9 mouse cellular contexts compared by ENCODE assay signal in the genomic region with DNA sequence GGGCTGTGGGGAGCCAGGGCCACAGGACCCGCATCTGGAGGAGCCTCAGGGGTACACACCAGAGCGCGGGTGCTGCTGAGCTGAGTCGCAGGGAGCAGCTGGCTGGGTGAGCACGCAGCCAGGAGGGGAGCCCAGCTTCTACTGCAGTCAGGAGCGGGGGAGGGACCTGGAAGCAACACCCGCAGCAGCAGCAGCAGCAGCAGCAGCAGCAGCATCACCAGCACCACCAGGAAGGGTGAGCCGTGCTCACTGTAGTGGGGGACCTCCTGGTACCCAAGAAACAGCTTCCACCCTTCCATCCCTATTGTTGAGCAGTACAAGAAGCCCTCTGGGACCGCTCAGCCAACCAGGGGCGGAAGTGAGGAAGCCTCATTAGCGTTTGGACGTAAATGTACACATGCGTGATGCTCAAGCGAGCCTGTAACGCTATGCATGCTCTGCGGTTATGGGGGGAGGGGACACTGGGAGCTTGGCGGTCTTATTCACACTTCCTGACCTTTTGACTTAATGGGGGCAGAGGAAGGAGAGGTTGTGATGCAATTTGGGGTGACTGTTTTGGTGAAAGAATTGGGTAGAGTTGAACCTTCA. TPM values are rescaled to one million over a fixed set of nuclear protein-coding genes. Genes with fewer than 3 reads are reported as not detected.
DNase-seq lines count a peak whose midpoint lies in the region; ATAC-seq and TF ChIP-seq lines count a peak whose summit lies in the region.
"Had no signal": no experiment of that assay in that cellular context is flagged by ENCODE, and none has a peak within 500 bp of the region (broad histone marks: within the 10 kb centered on the region; RNA-seq: fewer than 3 reads in every experiment).

No protein-coding gene starts in this region.

- no peaks in the 10 kb centered on the region for H3K9me3 ChIP-seq in intestine, embryonic 16.5 days (ENCODE audit: control insufficient read depth, low read length)
- H3K9me3 ChIP-seq in limb, embryonic 14.5 days (ENCODE audit: control insufficient read depth, low read length), result no peaks in the 10 kb centered on the region
- H3K9me3 ChIP-seq in midbrain, embryonic 14.5 days (ENCODE audit: control insufficient read depth, low read length), result no peaks in the 10 kb centered on the region
- H3K9me3 ChIP-seq: G1E had no signal

- H3K36me3 ChIP-seq in kidney, adult 2 months (ENCODE audit: control insufficient read depth, insufficient read depth, low read length), result no peaks in the 10 kb centered on the region
- no peaks in the 10 kb centered on the region for H3K36me3 ChIP-seq in intestine, embryonic 16.5 days (ENCODE audit: control insufficient read depth, insufficient read depth, low read length)
- no peaks in the 10 kb centered on the region for H3K36me3 ChIP-seq in limb, embryonic 14.5 days (ENCODE audit: control insufficient read depth, insufficient read depth, low read length)
- H3K36me3 ChIP-seq in midbrain, embryonic 14.5 days (ENCODE audit: control insufficient read depth, insufficient read depth, low read length), result no peaks in the 10 kb centered on the region
- H3K36me3 ChIP-seq in small intestine, adult 2 months (ENCODE audit: control insufficient read depth, insufficient read depth, low read length), result no peaks in the 10 kb centered on the region

- H3K27me3 ChIP-seq in kidney, adult 2 months (replicated peaks; ENCODE audit: control insufficient read depth, insufficient read depth, low read length), result no peaks in the 10 kb centered on the region
- no peaks in the 10 kb centered on the region for H3K27me3 ChIP-seq in intestine, embryonic 16.5 days (replicated peaks; ENCODE audit: control insufficient read depth, insufficient read depth, low read length)
- H3K27me3 ChIP-seq in limb, embryonic 14.5 days (ENCODE audit: control insufficient read depth, insufficient read depth, low read length), result no peaks in the 10 kb centered on the region
- H3K27me3 ChIP-seq in midbrain, embryonic 14.5 days (ENCODE audit: control insufficient read depth, insufficient read depth, low read length), result no peaks in the 10 kb centered on the region
- H3K27me3 ChIP-seq in small intestine, adult 2 months (ENCODE audit: control insufficient read depth, insufficient read depth, low read length), result peaks cover 4% of the 10 kb centered on the region; the same call in 1 of the 2 replicates

- no peak overlapping the region for H3K27ac ChIP-seq in kidney, adult 2 months (ENCODE audit: insufficient read depth, low read depth, low read length)
- H3K27ac ChIP-seq in intestine, embryonic 16.5 days (ENCODE audit: low read length), result peak overlapping the region; percentile 85
- peak overlapping the region; percentile 97 for H3K27ac ChIP-seq in limb, embryonic 14.5 days (replicated peaks; ENCODE audit: low read depth, low read length)
- peak overlapping the region; percentile 91 for H3K27ac ChIP-seq in midbrain, embryonic 14.5 days (replicated peaks; ENCODE audit: low read depth, low read length)
- peak overlapping the region; percentile 38; the same call in 1 of the 2 replicates for H3K27ac ChIP-seq in small intestine, adult 2 months (ENCODE audit: insufficient read depth, low read depth, low read length)

- WGBS in kidney, adult 2 months, result 6% methylated on average over 17 of the region's 17 CpGs
- 4% methylated on average over 17 of the region's 17 CpGs for WGBS in intestine, embryonic 16.5 days
- WGBS in limb, embryonic 14.5 days, result under 1% methylated on average over 13 of the region's 17 CpGs
- under 1% methylated on average over 17 of the region's 17 CpGs for WGBS in midbrain, embryonic 14.5 days
- 13% methylated on average over 17 of the region's 17 CpGs for WGBS in small intestine, adult 2 months

- DNase-seq in kidney, adult 2 months, result no peak
- no peak for DNase-seq in kidney, adult 11 months
- DNase-seq in embryo, embryonic 9.5 days (ENCODE audit: extremely low spot score), result peak; percentile 68
- DNase-seq in heart, adult 11 months, result peak; percentile 94
- peak; percentile 78 for DNase-seq in limb, embryonic 14.5 days (ENCODE audit: low spot score)
- peak; percentile 90 for DNase-seq in midbrain, embryonic 14.5 days

- peak overlapping the region; percentile 90 for H3K4me2 ChIP-seq in intestine, embryonic 16.5 days (ENCODE audit: low read depth, low read length)
- H3K4me2 ChIP-seq in limb, embryonic 14.5 days (replicated peaks; ENCODE audit: low read depth, low read length, severe bottlenecking), result peak overlapping the region; percentile 66
- H3K4me2 ChIP-seq in midbrain, embryonic 14.5 days (ENCODE audit: low read length), result peak overlapping the region; percentile 88

- TF ChIP-seq CTCF in kidney, adult 2 months (conservative IDR thresholded peaks at IDR 0.05; ENCODE audit: insufficient read depth, insufficient read length, low read depth, low read length), result no peak
- TF ChIP-seq CTCF in small intestine, adult 2 months (IDR thresholded peaks at IDR 0.05; ENCODE audit: extremely low read depth, insufficient read length, insufficient replicate concordance, low read depth, low read length), result no peak

- H3K4me1 ChIP-seq in kidney, adult 2 months (ENCODE audit: control insufficient read depth, insufficient read depth, low read length), result no peaks in the 10 kb centered on the region
- H3K4me1 ChIP-seq in intestine, embryonic 16.5 days (ENCODE audit: control insufficient read depth, insufficient read depth, low read length), result 0 out of 2 replicates have a peak, but pooled peaks cover 8% of the 10 kb centered on the region
- peaks cover 15% of the 10 kb centered on the region; the same call in 1 of the 2 replicates for H3K4me1 ChIP-seq in limb, embryonic 14.5 days (ENCODE audit: control insufficient read depth, insufficient read depth, low read length)
- peaks cover 9% of the 10 kb centered on the region; the same call in 1 of the 2 replicates for H3K4me1 ChIP-seq in midbrain, embryonic 14.5 days (ENCODE audit: control insufficient read depth, insufficient read depth, low read length)
- H3K4me1 ChIP-seq in small intestine, adult 2 months (ENCODE audit: control insufficient read depth, insufficient read depth, insufficient read length, low read length), result peaks cover 7% of the 10 kb centered on the region

- TF ChIP-seq POLR2A in kidney, adult 2 months (IDR thresholded peaks at IDR 0.05; ENCODE audit: low read depth, low read length), result no peak
- peak; percentile 18; the same call in 1 of the 2 replicates for TF ChIP-seq POLR2A in limb, embryonic 14.5 days (IDR thresholded peaks at IDR 0.05; ENCODE audit: borderline replicate concordance, extremely low read depth, insufficient read depth, insufficient read length)
- 0 out of 2 replicates have a peak, but pooled peaks have one; percentile 16 for TF ChIP-seq POLR2A in small intestine, adult 2 months (IDR thresholded peaks at IDR 0.05; ENCODE audit: low read depth, low read length)

- H3K4me3 ChIP-seq in kidney, adult 2 months (ENCODE audit: insufficient read depth, low read depth, low read length), result peak overlapping the region; percentile 26; the same call in 1 of the 2 replicates
- H3K4me3 ChIP-seq in intestine, embryonic 16.5 days (ENCODE audit: low read length), result peak overlapping the region; percentile 54
- peak overlapping the region; percentile 52 for H3K4me3 ChIP-seq in limb, embryonic 14.5 days (replicated peaks; ENCODE audit: low read length)
- H3K4me3 ChIP-seq in midbrain, embryonic 14.5 days (replicated peaks; ENCODE audit: low read depth, low read length), result peak overlapping the region; percentile 59
- H3K4me3 ChIP-seq in small intestine, adult 2 months (ENCODE audit: low read depth, low read length), result peak overlapping the region; percentile 53

- peak overlapping the region; percentile 73 for H3K9ac ChIP-seq in intestine, embryonic 16.5 days (ENCODE audit: low read depth, low read length)
- H3K9ac ChIP-seq in limb, embryonic 14.5 days (ENCODE audit: low read depth, low read length, severe bottlenecking), result peak overlapping the region; percentile 71
- H3K9ac ChIP-seq in midbrain, embryonic 14.5 days (replicated peaks; ENCODE audit: low read length), result peak overlapping the region; percentile 94

- ATAC-seq in intestine, embryonic 16.5 days, result peak; percentile 94
- ATAC-seq in limb, embryonic 14.5 days (ENCODE audit: low FRiP score, low read depth), result peak; percentile 83
- ATAC-seq in midbrain, embryonic 14.5 days (ENCODE audit: low FRiP score, low TSS enrichment), result peak; percentile 93

RNA-seq across cellular contexts. Expression of a gene that starts 17.2 kb away (rescaled TPM):
- 4.0 and 6.6 TPM in 2 replicates for polyA plus RNA-seq in kidney, adult 2 months (2012; rRNA removed)
- polyA plus RNA-seq in intestine, embryonic 16.5 days (2015; fragmentation: Nextera tagmentation; extraction: Ambion mirVana), result 1.0 and 1.4 TPM in 2 replicates
- polyA plus RNA-seq in limb, embryonic 14.5 days (2012; rRNA removed), result 16.6 and 21.1 TPM in 2 replicates
- polyA plus RNA-seq in limb, embryonic 14.5 days (2014; fragmentation: Nextera tagmentation; extraction: Ambion mirVana), result 19.4 and 20.4 TPM in 2 replicates
- polyA plus RNA-seq in midbrain, embryonic 14.5 days (2014; fragmentation: Nextera tagmentation; extraction: Ambion mirVana), result 11.6 and 12.1 TPM in 2 replicates
- 10.6 and 14.4 TPM in 2 replicates for polyA plus RNA-seq in small intestine, adult 2 months (2012; rRNA removed)

RNA-seq across cellular contexts. Expression of a gene that starts 17.4 kb away (rescaled TPM):
- 102 and 120 TPM in 2 replicates for polyA plus RNA-seq in kidney, adult 2 months (2012; rRNA removed)
- 8.6 and 9.3 TPM in 2 replicates for polyA plus RNA-seq in intestine, embryonic 16.5 days (2015; fragmentation: Nextera tagmentation; extraction: Ambion mirVana)
- 171 and 178 TPM in 2 replicates for polyA plus RNA-seq in limb, embryonic 14.5 days (2012; rRNA removed)
- 211 and 255 TPM in 2 replicates for polyA plus RNA-seq in limb, embryonic 14.5 days (2014; fragmentation: Nextera tagmentation; extraction: Ambion mirVana)
- polyA plus RNA-seq in midbrain, embryonic 14.5 days (2014; fragmentation: Nextera tagmentation; extraction: Ambion mirVana), result 13.8 and 20.9 TPM in 2 replicates
- polyA plus RNA-seq in small intestine, adult 2 months (2012; rRNA removed), result 0.61 and 1.1 TPM in 2 replicates

Comparison
In these comparisons a context has a peak if more than half of its experiments do, and no peak if none do; other contexts are left out.
1. DNase-seq: peak in embryo, embryonic 9.5 days (single experiment), heart, adult 11 months (single experiment), limb, embryonic 14.5 days (single experiment) and midbrain, embryonic 14.5 days (single experiment); none in kidney, adult 2 months (single experiment) and kidney, adult 11 months (single experiment).
2. Peak in every context shown above with its lines, with median percentiles within 50 percentile points of each other: H3K4me3 ChIP-seq, ATAC-seq, H3K4me2 ChIP-seq and H3K9ac ChIP-seq.